Mouse (Mus musculus): ENCODE measurements around the gene Gm14685. TPM values are rescaled to one million over a fixed set of nuclear protein-coding genes. Genes with fewer than 3 reads are reported as not detected.

Gene Gm14685
- total and polyA plus RNA-seq, 2 experiments from 2014 or later = 0.66 to 1.5 TPM

Other genes with a start within 250 kb of the Gm14685 start
- 21.5 and 23.4 TPM in 2 replicates for gene Cetn2, start 198.6 kb upstream of the Gm14685 start, total RNA-seq (2014; rRNA removed)
- 63.7 and 67.0 TPM in 2 replicates for gene Cetn2, start 198.6 kb upstream of the Gm14685 start, polyA plus RNA-seq (2015; fragmentation: Nextera tagmentation; extraction: Ambion mirVana)
- 41.5 and 43.8 TPM in 2 replicates for gene Nsdhl, start 198.5 kb upstream of the Gm14685 start, total RNA-seq (2014; rRNA removed)
- 42.6 and 45.4 TPM in 2 replicates for gene Nsdhl, start 198.5 kb upstream of the Gm14685 start, polyA plus RNA-seq (2015; fragmentation: Nextera tagmentation; extraction: Ambion mirVana)
- 0.33 and 1.7 TPM in 2 replicates for gene Zfp185, start 129.7 kb upstream of the Gm14685 start, total RNA-seq (2014; rRNA removed)
- gene Zfp185, start 129.7 kb upstream of the Gm14685 start, polyA plus RNA-seq (2015; fragmentation: Nextera tagmentation; extraction: Ambion mirVana) = 0.84 and 0.96 TPM in 2 replicates
- gene Pnma5, start 79.9 kb upstream of the Gm14685 start, total RNA-seq (2014; rRNA removed) = 0.27 and 0.57 TPM in 2 replicates
- 0.31 and 0.37 TPM in 2 replicates for gene Pnma5, start 79.9 kb upstream of the Gm14685 start, polyA plus RNA-seq (2015; fragmentation: Nextera tagmentation; extraction: Ambion mirVana)
- gene Pnma3, start 52.3 kb upstream of the Gm14685 start, total RNA-seq (2014; rRNA removed) = 17.1 and 18.4 TPM in 2 replicates
- 5.7 and 7.5 TPM in 2 replicates for gene Pnma3, start 52.3 kb upstream of the Gm14685 start, polyA plus RNA-seq (2015; fragmentation: Nextera tagmentation; extraction: Ambion mirVana)
- gene Xlr4a, start 34.6 kb upstream of the Gm14685 start, total RNA-seq (2014; rRNA removed) = not detected in 2 replicates
- gene Xlr4a, start 34.6 kb upstream of the Gm14685 start, polyA plus RNA-seq (2015; fragmentation: Nextera tagmentation; extraction: Ambion mirVana) = 1.1 TPM in 1 of 2 replicates, not detected in the other
- gene Xlr3a, start 20.0 kb upstream of the Gm14685 start, total RNA-seq (2014; rRNA removed) = 0.60 and 5.7 TPM in 2 replicates
- 3.4 and 4.7 TPM in 2 replicates for gene Xlr3a, start 20.0 kb upstream of the Gm14685 start, polyA plus RNA-seq (2015; fragmentation: Nextera tagmentation; extraction: Ambion mirVana)
- gene Xlr5b, start 31.7 kb downstream of the Gm14685 start, total RNA-seq (2014; rRNA removed) = not detected in 2 replicates
- gene Xlr5b, start 31.7 kb downstream of the Gm14685 start, polyA plus RNA-seq (2015; fragmentation: Nextera tagmentation; extraction: Ambion mirVana) = not detected in 2 replicates
- gene DXBay18, start 32.4 kb downstream of the Gm14685 start, total RNA-seq (2014; rRNA removed) = 1.1 and 2.8 TPM in 2 replicates
- 1.3 and 1.4 TPM in 2 replicates for gene DXBay18, start 32.4 kb downstream of the Gm14685 start, polyA plus RNA-seq (2015; fragmentation: Nextera tagmentation; extraction: Ambion mirVana)
- not detected in 2 replicates for gene Spin2d, start 59.9 kb downstream of the Gm14685 start, total RNA-seq (2014; rRNA removed)
- not detected in 2 replicates for gene Spin2d, start 59.9 kb downstream of the Gm14685 start, polyA plus RNA-seq (2015; fragmentation: Nextera tagmentation; extraction: Ambion mirVana)
- gene Xlr3b, start 75.2 kb downstream of the Gm14685 start, total RNA-seq (2014; rRNA removed) = 2.8 and 7.2 TPM in 2 replicates
- gene Xlr3b, start 75.2 kb downstream of the Gm14685 start, polyA plus RNA-seq (2015; fragmentation: Nextera tagmentation; extraction: Ambion mirVana) = 6.8 and 13.9 TPM in 2 replicates
- gene Xlr4b, start 97.3 kb downstream of the Gm14685 start, total RNA-seq (2014; rRNA removed) = not detected in 2 replicates
- 1.2 TPM in 1 of 2 replicates, not detected in the other for gene Xlr4b, start 97.3 kb downstream of the Gm14685 start, polyA plus RNA-seq (2015; fragmentation: Nextera tagmentation; extraction: Ambion mirVana)
- gene F8a, start 111.2 kb downstream of the Gm14685 start, total RNA-seq (2014; rRNA removed) = 26.5 and 32.2 TPM in 2 replicates
- 33.7 and 36.3 TPM in 2 replicates for gene F8a, start 111.2 kb downstream of the Gm14685 start, polyA plus RNA-seq (2015; fragmentation: Nextera tagmentation; extraction: Ambion mirVana)
- not detected in 2 replicates for gene Xlr4c, start 126.1 kb downstream of the Gm14685 start, total RNA-seq (2014; rRNA removed)
- 0.26 and 0.67 TPM in 2 replicates for gene Xlr4c, start 126.1 kb downstream of the Gm14685 start, polyA plus RNA-seq (2015; fragmentation: Nextera tagmentation; extraction: Ambion mirVana)
- not detected in 2 replicates for gene Xlr3c, start 148.3 kb downstream of the Gm14685 start, total RNA-seq (2014; rRNA removed)
- gene Xlr3c, start 148.3 kb downstream of the Gm14685 start, polyA plus RNA-seq (2015; fragmentation: Nextera tagmentation; extraction: Ambion mirVana) = 0.12 and 0.15 TPM in 2 replicates
- not detected in 2 replicates for gene Xlr5a, start 175.9 kb downstream of the Gm14685 start, total RNA-seq (2014; rRNA removed)
- not detected in 2 replicates for gene Xlr5a, start 175.9 kb downstream of the Gm14685 start, polyA plus RNA-seq (2015; fragmentation: Nextera tagmentation; extraction: Ambion mirVana)
- gene Xlr5c, start 175.9 kb downstream of the Gm14685 start, total RNA-seq (2014; rRNA removed) = not detected in 2 replicates
- not detected in 2 replicates for gene Xlr5c, start 175.9 kb downstream of the Gm14685 start, polyA plus RNA-seq (2015; fragmentation: Nextera tagmentation; extraction: Ambion mirVana)
- gene Gm45015, start 219.8 kb downstream of the Gm14685 start, total RNA-seq (2014; rRNA removed) = not detected in 2 replicates
- gene Gm45015, start 219.8 kb downstream of the Gm14685 start, polyA plus RNA-seq (2015; fragmentation: Nextera tagmentation; extraction: Ambion mirVana) = not detected in 2 replicates
- gene Zfp275, start 225.6 kb downstream of the Gm14685 start, total RNA-seq (2014; rRNA removed) = 28.2 and 29.9 TPM in 2 replicates
- gene Zfp275, start 225.6 kb downstream of the Gm14685 start, polyA plus RNA-seq (2015; fragmentation: Nextera tagmentation; extraction: Ambion mirVana) = 5.2 and 5.7 TPM in 2 replicates

All from midbrain, postnatal 0 days (tissue).